Mouse (Mus musculus) ES-E14 (cell line): ENCODE data around the gene Lipn. TPM values are rescaled to one million over a fixed set of nuclear protein-coding genes. Genes with fewer than 3 reads are reported as not detected.

Source experiments
- DNase-seq: peaks from one replicate; pipeline ENCODE4 v3.0.0-alpha.2; 2013; ENCODE audit warnings: low read depth, low spot score
- H3K27ac ChIP-seq: 2 replicates; pipeline ENCODE4 v1.5.1; 2012; ENCODE audit warnings: low read depth, mild to moderate bottlenecking, low read length, moderate library complexity, mixed read lengths; ENCODE audit not compliant: poor library complexity, insufficient read depth, severe bottlenecking
- H3K36me3 ChIP-seq: 2 replicates; pipeline ENCODE4 v1.6.1; 2012; ENCODE audit warnings: mild to moderate bottlenecking, low read length, moderate library complexity, mixed read lengths; ENCODE audit not compliant: control insufficient read depth, poor library complexity, insufficient read depth, severe bottlenecking
- H3K4me1 ChIP-seq, 2 experiments: fragments of 150-350 bp in 1 of 2; sonication (generic) in 1 of 2; 2 replicates each; pipeline ENCODE4 v1.6.1; 2012; ENCODE audit warnings: low read length in 2 of 2, mild to moderate bottlenecking in 1 of 2, mixed read lengths in 1 of 2; ENCODE audit not compliant: control insufficient read depth in 2 of 2, insufficient read depth in 2 of 2, poor library complexity in 1 of 2
- H3K4me3 ChIP-seq, 2 experiments: fragments of 150-350 bp in 1 of 2; sonication (generic) in 1 of 2; 2 replicates each; pipeline ENCODE4 v1.5.1; 2012; ENCODE audit warnings: low read length in 2 of 2, low read depth in 1 of 2, mild to moderate bottlenecking in 1 of 2, mixed read lengths in 1 of 2; ENCODE audit not compliant: insufficient read depth in 1 of 2, poor library complexity in 1 of 2, severe bottlenecking in 1 of 2
- H3K9ac ChIP-seq: 2 replicates; pipeline ENCODE4 v1.6.1; 2012; ENCODE audit warnings: low read depth, mild to moderate bottlenecking, low read length, mixed read lengths; ENCODE audit not compliant: poor library complexity, insufficient read depth, severe bottlenecking
- H3K9me3 ChIP-seq: fragments of 150-350 bp; sonication (generic); 2 replicates; pipeline ENCODE4 v1.6.1; 2012; ENCODE audit warnings: low read depth, mild to moderate bottlenecking, low read length; ENCODE audit not compliant: control insufficient read depth, insufficient read depth
- CHD2 ChIP-seq: IDR thresholded peaks from 2 replicates; pipeline ENCODE4 v1.6.1; 2014; ENCODE audit warnings: mild to moderate bottlenecking, low read depth, low read length, inconsistent platforms
- HCFC1 ChIP-seq: IDR thresholded peaks from 2 replicates; pipeline ENCODE4 v1.6.1; 2012; ENCODE audit warnings: low read length, inconsistent platforms, borderline replicate concordance; ENCODE audit not compliant: insufficient read depth
- MAFK ChIP-seq: IDR thresholded peaks from 2 replicates; pipeline ENCODE4 v1.6.1; 2014; ENCODE audit warnings: mild to moderate bottlenecking, low read depth, low read length, inconsistent platforms; ENCODE audit not compliant: insufficient read depth
- ZC3H11A ChIP-seq: IDR thresholded peaks from 2 replicates; pipeline ENCODE4 v1.6.1; 2012; ENCODE audit warnings: low read depth, mild to moderate bottlenecking, inconsistent platforms, low read length, borderline replicate concordance
- ZNF384 ChIP-seq: IDR thresholded peaks from 2 replicates; pipeline ENCODE4 v1.6.1; 2012; ENCODE audit warnings: low read depth, low read length, inconsistent platforms
- in situ Hi-C, 2 experiments: fragments of 600-800 bp; cut with MboI; formaldehyde crosslinking; loops; one replicate each; pipeline ENCODE4 v1.15.1; 2025; ENCODE audit warnings: low sequenced_read_pairs in 2 of 2, inconsistent platforms in 1 of 2; ENCODE audit not compliant: unreplicated experiment in 2 of 2
- total RNA-seq: library from RNA; depleted of rRNA; stranded (reverse); fragments of 300-350 nt; gene quantifications from 2 replicates; pipeline ENCODE4 v1.2.3, GENCODE M21; 2012; rRNA removed

Lipn gene
- total RNA-seq, 1 experiment = not detected

- Histone ChIP-seq H3K36me3 (no peaks in the 10 kb centered on the region), H3K27ac (no peak overlapping the region), H3K9ac (no peak overlapping the region), H3K4me1 (no peaks in the 10 kb centered on the region), H3K4me3 (no peak overlapping the region), H3K9me3 (no peaks in the 10 kb centered on the region)
- TF ChIP-seq HCFC1 (no peak), ZNF384 (no peak), MAFK (no peak), ZC3H11A (no peak), CHD2 (no peak)
- DNase-seq = no peak
- in situ Hi-C loops = no loop called here
These were observed 52.5 kb downstream of the Lipn start for GRCm38 (mm10) chr19:34119653-34120052.

DNA sequence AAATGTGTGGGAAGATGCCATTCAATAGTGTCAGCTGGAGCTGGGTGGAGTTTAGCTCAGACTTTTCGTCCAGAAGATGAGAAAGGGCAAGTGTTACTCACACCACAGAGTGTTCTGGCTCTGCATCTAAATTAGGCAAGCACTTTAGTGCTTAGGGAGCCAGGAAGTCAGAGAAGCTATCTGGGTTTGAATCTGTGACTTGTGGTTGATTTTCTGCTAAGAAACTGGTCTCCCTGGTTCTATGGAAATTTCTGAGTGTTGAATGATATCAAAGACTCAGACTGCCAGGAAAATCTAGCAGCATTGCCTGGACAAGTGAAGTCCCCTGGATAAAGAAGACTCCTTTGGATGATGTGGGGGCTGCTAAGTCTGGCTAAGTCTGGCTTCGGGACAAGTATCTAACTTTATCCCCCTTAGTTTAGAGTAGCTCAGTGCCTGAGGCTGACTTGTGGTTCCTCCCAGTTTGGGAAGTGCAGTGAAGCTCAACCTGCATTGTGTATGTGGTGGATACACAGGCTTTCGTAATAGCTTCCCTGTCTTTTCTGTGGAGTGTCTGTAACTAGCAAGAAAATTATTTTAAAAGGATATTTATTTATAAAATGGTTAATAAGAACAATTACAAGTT is 53.1 kb downstream of the Lipn start:
- H3K36me3 ChIP-seq = no peaks in the 10 kb centered on the region
- in situ Hi-C loops = no loop called here
- H3K27ac ChIP-seq = no peak overlapping the region
- H3K9me3 ChIP-seq = no peaks in the 10 kb centered on the region
- no peak overlapping the region for H3K4me3 ChIP-seq
- H3K4me1 ChIP-seq = no peaks in the 10 kb centered on the region
- no peak for TF ChIP-seq ZNF384
- TF ChIP-seq CHD2 = no peak
- TF ChIP-seq ZC3H11A = no peak
- TF ChIP-seq HCFC1 = no peak
- TF ChIP-seq MAFK = no peak
- H3K9ac ChIP-seq = no peak overlapping the region
- no peak for DNase-seq

Other genes starting within 250 kb of the Lipn start
- not detected in 2 replicates for gene Lipf, start 106.2 kb upstream of the Lipn start, total RNA-seq
- gene Lipk, start 59.1 kb upstream of the Lipn start, total RNA-seq = not detected in 2 replicates
- 0.09 TPM in 1 of 2 replicates, not detected in the other for gene Lipm, start 33.6 kb downstream of the Lipn start, total RNA-seq
- gene Ankrd22, start 98.7 kb downstream of the Lipn start, total RNA-seq = 0.48 and 1.2 TPM in 2 replicates
- gene Stambpl1, start 124.9 kb downstream of the Lipn start, total RNA-seq = 2.6 and 5.1 TPM in 2 replicates
- 180 and 421 TPM in 2 replicates for gene Acta2, start 188.2 kb downstream of the Lipn start, total RNA-seq
- 3.1 and 3.2 TPM in 2 replicates for gene Fas, start 223.3 kb downstream of the Lipn start, total RNA-seq